Mouse (Mus musculus): ENCODE results near the gene Slfn14. TPM values are rescaled to one million over a fixed set of nuclear protein-coding genes. Genes with fewer than 3 reads are reported as not detected.
A peak's percentile ranks its signal among the peaks of the same experiment; 100 is the strongest.

Gene Slfn14
- polyA plus RNA-seq, 1 experiment from 2014 or later, result 0.25 TPM

DNA sequence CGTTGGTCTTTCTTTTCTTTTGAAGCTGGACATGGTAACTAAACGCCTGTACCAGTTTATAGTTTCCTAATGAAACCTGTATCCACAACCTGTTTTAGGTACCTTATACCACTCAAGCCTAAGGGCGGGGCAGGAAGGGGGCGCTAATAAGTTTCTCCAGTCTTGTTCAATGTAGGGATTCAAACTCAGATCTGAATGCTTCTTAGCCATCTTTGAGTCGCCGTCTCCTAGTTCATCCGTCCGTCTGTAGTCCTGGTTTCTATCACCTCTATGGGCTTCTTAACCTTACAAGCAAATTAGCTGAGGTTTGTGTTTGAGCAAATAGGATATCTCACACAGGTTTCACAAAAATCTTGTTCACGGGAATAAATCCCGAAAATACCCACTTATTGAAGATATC, 15.6 kb upstream of the Slfn14 start:
- Histone ChIP-seq H3K27ac (ENCODE audit: low read length) (peak overlapping the region; percentile 97), H3K36me3 (ENCODE audit: insufficient read depth, low read length) (no peaks in the 10 kb centered on the region), H3K9me3 (ENCODE audit: low read length) (no peaks in the 10 kb centered on the region), H3K9ac (replicated peaks; ENCODE audit: low read length) (peak overlapping the region; percentile 87), H3K27me3 (ENCODE audit: insufficient read depth, low read length) (no peaks in the 10 kb centered on the region), H3K4me3 (ENCODE audit: low read length) (peak overlapping the region; percentile 84), H3K4me2 (replicated peaks; ENCODE audit: low read depth, low read length) (peak overlapping the region; percentile 78), H3K4me1 (ENCODE audit: insufficient read depth, low read length) (peaks cover 33% of the 10 kb centered on the region)
- no peak for ATAC-seq (ENCODE audit: low FRiP score, low TSS enrichment)
- 7% methylated on average over 10 of the region's 10 CpGs for WGBS

DNA sequence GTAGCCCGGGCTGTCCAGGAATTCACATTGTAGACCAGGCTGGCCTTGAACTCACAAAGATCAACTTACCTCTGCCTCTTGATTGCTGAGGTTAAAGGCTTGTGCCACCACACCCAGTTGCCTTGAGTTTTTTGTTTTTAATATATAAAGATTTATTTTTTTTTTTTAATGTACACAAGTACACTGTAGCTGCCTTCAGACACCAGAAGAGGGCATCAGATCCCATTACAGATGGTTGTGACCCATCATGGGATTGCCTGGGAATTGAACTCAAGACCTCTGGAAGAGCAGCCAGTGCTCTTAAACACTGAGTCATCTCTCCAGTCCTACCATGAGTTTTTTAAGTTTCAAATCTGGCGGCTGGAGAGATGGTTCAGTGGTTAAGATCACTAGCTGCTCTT, 14.9 kb upstream of the Slfn14 start:
- H3K36me3 ChIP-seq (ENCODE audit: insufficient read depth, low read length), result peaks cover 4% of the 10 kb centered on the region; the same call in 1 of the 2 replicates
- peaks cover 31% of the 10 kb centered on the region for H3K4me1 ChIP-seq (ENCODE audit: insufficient read depth, low read length)
- H3K27ac ChIP-seq (ENCODE audit: low read length), result no peak overlapping the region
- H3K4me3 ChIP-seq (ENCODE audit: low read length), result no peak overlapping the region
- H3K4me2 ChIP-seq (replicated peaks; ENCODE audit: low read depth, low read length), result no peak overlapping the region
- no peaks in the 10 kb centered on the region for H3K9me3 ChIP-seq (ENCODE audit: low read length)
- H3K27me3 ChIP-seq (ENCODE audit: insufficient read depth, low read length), result no peaks in the 10 kb centered on the region
- no peak overlapping the region for H3K9ac ChIP-seq (replicated peaks; ENCODE audit: low read length)
- no peak for ATAC-seq (ENCODE audit: low FRiP score, low TSS enrichment)
- 64% methylated on average over 2 of the region's 2 CpGs for WGBS

DNA sequence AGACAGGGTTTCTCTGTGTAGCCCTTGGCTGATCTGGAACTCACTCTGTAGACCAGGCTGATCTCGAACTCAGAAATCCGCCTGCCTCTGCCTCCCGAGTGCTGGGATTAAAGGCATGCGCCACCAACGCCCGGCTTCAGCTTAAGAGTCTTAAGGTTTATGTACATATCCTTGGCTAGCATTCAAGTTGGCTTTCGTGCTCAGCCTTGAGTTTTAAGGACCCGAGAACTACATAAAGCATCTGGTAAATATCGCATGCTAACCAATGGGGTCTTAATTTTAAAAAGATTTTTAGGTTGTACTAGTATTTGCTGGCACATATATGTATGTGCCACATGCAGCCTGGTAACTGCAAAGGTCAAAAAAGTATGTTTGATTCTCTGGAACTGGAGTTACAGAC, 13.2 kb upstream of the Slfn14 start:
- Histone ChIP-seq H3K36me3 (ENCODE audit: insufficient read depth, low read length) (peaks cover 13% of the 10 kb centered on the region; the same call in 1 of the 2 replicates), H3K4me3 (ENCODE audit: low read length) (no peak overlapping the region), H3K9ac (replicated peaks; ENCODE audit: low read length) (no peak overlapping the region), H3K27ac (ENCODE audit: low read length) (no peak overlapping the region), H3K27me3 (ENCODE audit: insufficient read depth, low read length) (no peaks in the 10 kb centered on the region), H3K4me2 (replicated peaks; ENCODE audit: low read depth, low read length) (no peak overlapping the region), H3K4me1 (ENCODE audit: insufficient read depth, low read length) (peaks cover 23% of the 10 kb centered on the region), H3K9me3 (ENCODE audit: low read length) (no peaks in the 10 kb centered on the region)
- WGBS, result 92% methylated on average over 9 of the region's 9 CpGs
- no peak for ATAC-seq (ENCODE audit: low FRiP score, low TSS enrichment)

DNA sequence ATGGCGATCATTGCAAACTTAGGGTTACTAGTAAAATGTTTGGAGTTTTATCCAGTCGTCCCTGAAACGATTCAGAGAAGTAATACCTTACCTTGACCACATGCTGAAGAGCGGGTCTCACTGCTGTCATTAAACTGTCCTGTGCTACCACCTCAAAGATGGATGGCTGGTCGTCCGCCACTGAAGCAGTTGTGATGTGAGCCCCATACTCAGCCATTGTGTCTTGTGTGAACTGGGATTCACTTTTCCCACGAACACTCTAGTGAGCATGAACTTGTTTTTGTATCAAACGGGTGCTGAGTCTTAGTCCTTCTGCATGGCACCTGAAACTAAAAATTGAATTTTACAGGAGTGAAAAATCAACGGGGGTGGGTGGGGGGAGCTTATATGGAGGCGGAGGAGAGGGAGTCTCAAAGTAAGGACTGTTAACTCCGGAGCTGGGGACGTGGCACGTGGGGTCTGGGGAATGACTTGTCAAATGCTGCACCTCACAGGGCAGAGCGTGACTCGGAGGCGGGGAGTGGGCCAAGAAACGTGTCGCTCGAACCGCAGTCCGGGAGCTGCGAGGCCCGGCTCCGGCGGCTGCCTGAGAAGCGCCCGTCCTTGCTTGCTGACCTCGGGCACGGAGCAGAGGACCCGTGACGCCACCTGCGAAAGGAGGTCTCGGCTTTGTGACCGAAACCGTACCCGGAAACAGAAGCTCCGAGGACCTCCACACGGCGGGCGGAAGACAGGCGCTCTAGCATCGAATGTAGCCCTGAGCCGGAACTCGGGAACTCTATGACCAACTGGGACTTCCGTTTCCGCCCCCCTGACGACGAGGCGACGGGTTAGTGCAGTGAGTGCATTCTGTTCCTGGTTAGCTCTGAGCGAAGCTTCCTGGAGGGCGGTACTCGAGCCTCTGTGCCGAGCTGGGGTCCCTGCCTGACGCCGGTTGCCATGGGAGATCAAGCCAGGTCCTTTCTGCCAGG, 12.0 kb upstream of the Slfn14 start, which contains the start of gene Ap2b1:
Gene Ap2b1, plus strand, starts transcription at position 800 of the 971 bp plus-strand sequence.
- peak within 1 kb of the TSS; percentile 85 for H3K9ac ChIP-seq (replicated peaks; ENCODE audit: low read length)
- peak within 1 kb of the TSS; percentile 87 for H3K4me3 ChIP-seq (ENCODE audit: low read length)
- peak within 1 kb of the TSS; percentile 88 for H3K4me2 ChIP-seq (replicated peaks; ENCODE audit: low read depth, low read length)
- H3K27ac ChIP-seq (ENCODE audit: low read length), result peak within 1 kb of the TSS; percentile 92
- no peaks in the 10 kb centered on the region for H3K9me3 ChIP-seq (ENCODE audit: low read length)
- ATAC-seq (ENCODE audit: low FRiP score, low TSS enrichment), result peak; percentile 93
- peaks cover 16% of the 10 kb centered on the region; the same call in 1 of the 2 replicates for H3K36me3 ChIP-seq (ENCODE audit: insufficient read depth, low read length)
- peaks cover 19% of the 10 kb centered on the region for H3K4me1 ChIP-seq (ENCODE audit: insufficient read depth, low read length)
- H3K27me3 ChIP-seq (ENCODE audit: insufficient read depth, low read length), result no peaks in the 10 kb centered on the region
- 2% methylated on average over 56 of the region's 56 CpGs for WGBS

DNA sequence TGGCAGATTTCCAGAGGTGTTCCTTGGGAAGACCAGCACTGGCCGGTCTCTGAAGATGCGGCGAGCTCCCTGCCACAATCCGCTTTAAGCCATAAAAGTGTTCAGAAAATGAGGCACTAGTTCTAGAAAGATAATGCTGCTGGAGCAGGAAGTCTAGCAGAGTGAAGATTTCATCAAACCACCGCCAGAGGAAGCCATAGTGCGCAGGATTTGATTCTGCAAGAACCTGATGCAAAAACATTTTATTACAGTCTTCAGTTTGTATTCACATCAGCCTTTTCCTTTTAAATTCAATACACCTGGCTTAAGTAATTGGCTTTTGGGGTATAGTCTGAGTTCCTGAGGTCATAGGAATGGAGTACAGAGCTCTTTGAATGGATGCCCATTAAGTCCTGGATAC, 11.3 kb upstream of the Slfn14 start:
- WGBS, result 77% methylated on average over 6 of the region's 6 CpGs
- Histone ChIP-seq H3K4me1 (ENCODE audit: insufficient read depth, low read length) (peaks cover 25% of the 10 kb centered on the region), H3K27ac (ENCODE audit: low read length) (no peak overlapping the region), H3K36me3 (ENCODE audit: insufficient read depth, low read length) (peaks cover 16% of the 10 kb centered on the region; the same call in 1 of the 2 replicates), H3K27me3 (ENCODE audit: insufficient read depth, low read length) (no peaks in the 10 kb centered on the region), H3K4me2 (replicated peaks; ENCODE audit: low read depth, low read length) (peak overlapping the region; percentile 88), H3K4me3 (ENCODE audit: low read length) (peak overlapping the region; percentile 87), H3K9ac (replicated peaks; ENCODE audit: low read length) (peak overlapping the region; percentile 85; the same call in 1 of the 2 replicates), H3K9me3 (ENCODE audit: low read length) (no peaks in the 10 kb centered on the region)
- ATAC-seq (ENCODE audit: low FRiP score, low TSS enrichment), result no peak

DNA sequence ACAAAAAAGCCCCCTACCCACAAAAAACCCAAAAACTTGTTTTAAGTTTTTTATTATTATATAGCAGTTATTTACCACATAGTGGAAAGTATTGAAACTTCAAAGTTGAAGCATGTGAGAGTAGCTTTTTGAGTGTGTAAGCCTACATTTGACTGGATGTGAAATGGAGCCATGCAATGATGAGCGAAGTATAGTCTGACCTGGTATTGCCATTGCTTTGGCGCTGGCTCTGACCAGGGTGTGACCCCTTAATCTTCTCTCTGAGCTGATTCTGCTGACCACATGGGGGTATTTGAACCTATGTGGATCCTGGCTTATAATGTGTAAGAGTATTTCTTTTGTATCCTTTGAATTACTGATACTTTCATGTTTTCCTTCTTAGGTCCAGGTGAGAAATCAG, 7.6 kb upstream of the Slfn14 start:
- no peak for ATAC-seq (ENCODE audit: low FRiP score, low TSS enrichment)
- Histone ChIP-seq H3K4me2 (replicated peaks; ENCODE audit: low read depth, low read length) (0 out of 2 replicates have a peak overlapping the region, but pooled peaks have one; percentile 81), H3K36me3 (ENCODE audit: insufficient read depth, low read length) (peaks cover 16% of the 10 kb centered on the region; the same call in 1 of the 2 replicates), H3K9me3 (ENCODE audit: low read length) (no peaks in the 10 kb centered on the region), H3K4me3 (ENCODE audit: low read length) (no peak overlapping the region), H3K27ac (ENCODE audit: low read length) (no peak overlapping the region), H3K9ac (replicated peaks; ENCODE audit: low read length) (no peak overlapping the region), H3K27me3 (ENCODE audit: insufficient read depth, low read length) (no peaks in the 10 kb centered on the region), H3K4me1 (ENCODE audit: insufficient read depth, low read length) (peaks cover 28% of the 10 kb centered on the region)
- 96% methylated on average over 2 of the region's 2 CpGs for WGBS

DNA sequence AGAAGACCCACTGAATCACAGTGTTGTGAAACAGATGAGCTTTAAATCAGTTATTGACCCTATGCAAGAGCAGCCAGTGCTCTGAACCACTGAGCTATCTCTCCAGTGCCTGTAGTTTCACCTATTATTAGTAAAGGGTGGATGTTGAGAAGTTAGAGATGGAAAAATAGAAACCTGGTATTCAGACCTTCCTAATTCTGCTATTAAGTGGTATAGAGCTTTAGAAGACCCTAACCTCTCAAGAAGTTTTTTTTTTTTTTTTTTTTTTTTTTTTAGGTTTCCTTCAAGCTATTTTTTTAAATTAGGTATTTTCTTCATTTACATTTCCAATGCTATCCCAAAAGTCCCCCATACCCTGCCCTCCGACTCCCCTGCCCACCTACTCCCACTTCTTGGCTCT, 6.7 kb upstream of the Slfn14 start:
- no peaks in the 10 kb centered on the region for H3K27me3 ChIP-seq (ENCODE audit: insufficient read depth, low read length)
- peak overlapping the region; percentile 81 for H3K4me2 ChIP-seq (replicated peaks; ENCODE audit: low read depth, low read length)
- H3K4me3 ChIP-seq (ENCODE audit: low read length), result peak overlapping the region; percentile 76
- H3K36me3 ChIP-seq (ENCODE audit: insufficient read depth, low read length), result peaks cover 16% of the 10 kb centered on the region; the same call in 1 of the 2 replicates
- no peak overlapping the region for H3K27ac ChIP-seq (ENCODE audit: low read length)
- 67% methylated on average over 1 of the region's 1 CpGs for WGBS
- no peak for ATAC-seq (ENCODE audit: low FRiP score, low TSS enrichment)
- no peaks in the 10 kb centered on the region for H3K9me3 ChIP-seq (ENCODE audit: low read length)
- peaks cover 28% of the 10 kb centered on the region for H3K4me1 ChIP-seq (ENCODE audit: insufficient read depth, low read length)
- H3K9ac ChIP-seq (replicated peaks; ENCODE audit: low read length), result peak overlapping the region; percentile 82; the same call in 1 of the 2 replicates

DNA sequence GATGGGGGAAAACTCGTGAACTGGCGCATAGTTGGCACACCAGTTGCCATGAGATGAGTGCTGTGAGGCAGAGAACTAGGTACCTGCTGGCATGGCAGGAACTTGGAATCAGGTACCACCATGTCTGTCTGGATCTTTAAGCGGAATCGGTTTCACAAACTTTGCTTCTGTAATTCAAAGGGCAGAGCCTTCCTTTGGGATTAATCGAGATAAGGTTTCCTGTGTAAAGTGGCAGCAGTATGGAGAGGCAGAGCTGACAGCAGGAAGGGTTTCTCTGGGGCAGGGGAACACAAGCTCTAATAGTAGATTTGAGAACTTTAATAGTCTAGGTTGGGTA, 5.7 kb upstream of the Slfn14 start:
- peak overlapping the region; percentile 82 for H3K9ac ChIP-seq (replicated peaks; ENCODE audit: low read length)
- peaks cover 16% of the 10 kb centered on the region; the same call in 1 of the 2 replicates for H3K36me3 ChIP-seq (ENCODE audit: insufficient read depth, low read length)
- peak overlapping the region; percentile 81 for H3K4me2 ChIP-seq (replicated peaks; ENCODE audit: low read depth, low read length)
- peaks cover 22% of the 10 kb centered on the region for H3K4me1 ChIP-seq (ENCODE audit: insufficient read depth, low read length)
- 0% methylated on average over 5 of the region's 5 CpGs for WGBS
- no peaks in the 10 kb centered on the region for H3K27me3 ChIP-seq (ENCODE audit: insufficient read depth, low read length)
- H3K27ac ChIP-seq (ENCODE audit: low read length), result peak overlapping the region; percentile 83
- no peaks in the 10 kb centered on the region for H3K9me3 ChIP-seq (ENCODE audit: low read length)
- ATAC-seq (ENCODE audit: low FRiP score, low TSS enrichment), result no peak
- peak overlapping the region; percentile 76 for H3K4me3 ChIP-seq (ENCODE audit: low read length)

DNA sequence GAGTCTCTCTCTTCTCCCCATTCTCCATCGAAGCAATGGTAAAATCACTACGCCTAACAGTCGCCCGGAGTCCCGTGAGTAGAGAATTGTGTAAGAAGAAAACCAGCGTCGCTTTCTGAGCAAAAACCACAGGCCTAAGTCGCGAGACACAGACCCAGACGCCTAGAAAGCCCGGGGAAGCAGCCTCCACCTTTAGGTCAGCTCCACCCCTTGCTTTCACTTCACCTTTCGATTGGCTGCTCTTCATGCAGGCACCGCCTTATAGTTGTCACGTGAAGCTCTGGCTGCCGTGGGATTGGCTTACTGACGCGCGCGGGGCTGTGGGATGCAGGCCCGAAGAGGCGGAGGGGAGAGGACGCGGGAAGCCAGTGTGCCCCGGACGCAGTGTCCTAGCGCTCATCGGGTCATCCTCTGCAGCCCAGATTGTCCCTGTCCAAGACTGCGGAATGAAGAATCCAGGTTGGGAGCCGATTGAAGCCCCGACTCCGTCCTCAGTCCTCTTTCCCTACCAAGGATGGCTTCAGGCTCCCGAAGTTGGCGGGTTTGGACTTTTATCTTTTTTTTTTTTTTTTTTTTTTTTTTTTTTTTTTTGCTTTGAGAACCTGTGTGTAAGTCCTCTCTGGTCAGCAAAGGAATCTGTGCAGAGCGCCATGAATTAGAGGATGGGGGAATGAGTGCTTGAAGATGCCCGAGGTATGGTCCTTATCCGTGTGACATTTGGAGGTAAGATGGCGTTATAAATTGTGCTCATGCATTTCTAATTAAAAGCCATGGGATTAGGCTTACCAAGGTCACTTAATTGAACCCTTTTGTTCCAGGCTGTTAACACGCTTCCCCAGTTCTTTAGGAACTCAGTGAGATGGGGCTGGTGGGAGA, 5.1 kb upstream of the Slfn14 start:
- Histone ChIP-seq H3K4me2 (replicated peaks; ENCODE audit: low read depth, low read length) (peak overlapping the region; percentile 81), H3K36me3 (ENCODE audit: insufficient read depth, low read length) (peaks cover 14% of the 10 kb centered on the region; the same call in 1 of the 2 replicates), H3K9me3 (ENCODE audit: low read length) (no peaks in the 10 kb centered on the region), H3K9ac (replicated peaks; ENCODE audit: low read length) (peak overlapping the region; percentile 82), H3K4me3 (ENCODE audit: low read length) (peak overlapping the region; percentile 76), H3K4me1 (ENCODE audit: insufficient read depth, low read length) (peaks cover 22% of the 10 kb centered on the region), H3K27me3 (ENCODE audit: insufficient read depth, low read length) (no peaks in the 10 kb centered on the region), H3K27ac (ENCODE audit: low read length) (peak overlapping the region; percentile 91)
- ATAC-seq (ENCODE audit: low FRiP score, low TSS enrichment), result peak; percentile 100
- WGBS, result under 1% methylated on average over 38 of the region's 38 CpGs

Data from kidney, embryonic 16.5 days (tissue).